Mouse (Mus musculus) MEL (cell line): ENCODE measurements at regions not wholly inside any gene's neighbourhood (a gene's known extent, or its start where the extent isn't known, plus 50 kb on each side); places are given as distances from the start of the nearest gene placed in this dataset.

Source experiments
- BHLHE40 ChIP-seq: IDR thresholded peaks from 2 replicates; pipeline ENCODE4 v1.6.1; 2012; ENCODE audit warnings: low read depth, mild to moderate bottlenecking, inconsistent platforms, low read length, improper control_type of control experiment, borderline replicate concordance
- CHD1 ChIP-seq: IDR thresholded peaks from 2 replicates; pipeline ENCODE4 v1.6.1; 2012; ENCODE audit warnings: low read depth, mild to moderate bottlenecking, inconsistent platforms, low read length, improper control_type of control experiment
- CHD2 ChIP-seq: IDR thresholded peaks from 2 replicates; pipeline ENCODE4 v1.6.1; 2011; ENCODE audit warnings: low read length, improper control_type of control experiment
- CTCF ChIP-seq, 3 experiments: IDR thresholded peaks in 2 of 3; conservative IDR thresholded peaks in 1 of 3; 2 replicates each; pipeline ENCODE4 v1.5.1; 2011 to 2012; ENCODE audit warnings: low read length in 3 of 3, low read depth in 2 of 3, mild to moderate bottlenecking in 2 of 3, improper control_type of control experiment in 1 of 3, inconsistent platforms in 1 of 3, mixed read lengths in 1 of 3, moderate library complexity in 1 of 3; ENCODE audit not compliant: control insufficient read depth in 1 of 3, insufficient read depth in 1 of 3, poor library complexity in 1 of 3, severe bottlenecking in 1 of 3
- MAFK ChIP-seq: IDR thresholded peaks from 2 replicates; pipeline ENCODE4 v1.6.1; 2011; ENCODE audit warnings: low read depth, mild to moderate bottlenecking, low read length, improper control_type of control experiment, borderline replicate concordance
- MAX ChIP-seq: IDR thresholded peaks from 2 replicates; pipeline ENCODE4 v1.6.1; 2011; ENCODE audit warnings: low read length, improper control_type of control experiment
- MAZ ChIP-seq: IDR thresholded peaks from 2 replicates; pipeline ENCODE4 v1.6.1; 2012; ENCODE audit warnings: low read depth, mild to moderate bottlenecking, inconsistent platforms, low read length, improper control_type of control experiment
- POLR2A ChIP-seq, 2 experiments: IDR thresholded peaks; 2 replicates each; pipeline ENCODE4 v1.6.1; 2011 to 2012; ENCODE audit warnings: low read length in 2 of 2, mild to moderate bottlenecking in 2 of 2, control low read depth in 1 of 2, improper control_type of control experiment in 1 of 2, low read depth in 1 of 2, moderate library complexity in 1 of 2; ENCODE audit not compliant: control insufficient read depth in 1 of 2, insufficient read depth in 1 of 2, poor library complexity in 1 of 2
- POLR2AphosphoS5 ChIP-seq: IDR thresholded peaks from 2 replicates; pipeline ENCODE4 v1.6.1; 2012; ENCODE audit warnings: low read depth, borderline replicate concordance, mild to moderate bottlenecking, inconsistent platforms, low read length, moderate library complexity, mixed read lengths
- RCOR1 ChIP-seq: IDR thresholded peaks from 2 replicates; pipeline ENCODE4 v1.6.1; 2012; ENCODE audit warnings: low read depth, mild to moderate bottlenecking, inconsistent platforms, low read length, improper control_type of control experiment
- SMC3 ChIP-seq: IDR thresholded peaks from 2 replicates; pipeline ENCODE4 v1.6.1; 2011; ENCODE audit warnings: low read depth, low read length, improper control_type of control experiment
- USF2 ChIP-seq, 2 experiments: IDR thresholded peaks; 2 replicates each; pipeline ENCODE4 v1.6.1; 2011 to 2012; ENCODE audit warnings: improper control_type of control experiment in 2 of 2, low read length in 2 of 2, borderline replicate concordance in 1 of 2, inconsistent platforms in 1 of 2, low read depth in 1 of 2, mild to moderate bottlenecking in 1 of 2; ENCODE audit not compliant: insufficient read depth in 1 of 2
- ZNF384 ChIP-seq: IDR thresholded peaks from 2 replicates; pipeline ENCODE4 v1.6.1; 2012; ENCODE audit warnings: low read depth, mild to moderate bottlenecking, inconsistent platforms, low read length, improper control_type of control experiment

- TF ChIP-seq RCOR1 (no peak), MAX (no peak), POLR2A (IDR thresholded peaks at IDR 0.05; ENCODE audit: control insufficient read depth in 1 of 2, insufficient read depth in 1 of 2, low read depth in 1 of 2, low read length in 2 of 2, poor library complexity in 1 of 2) (no peak), MAZ (no peak), BHLHE40 (no peak), CHD1 (no peak), CHD2 (no peak), ZNF384 (no peak), USF2 (IDR thresholded peaks at IDR 0.05; ENCODE audit: borderline replicate concordance in 1 of 2, insufficient read depth in 1 of 2, low read depth in 1 of 2, low read length in 2 of 2) (no peak), CTCF (IDR thresholded peaks at IDR 0.05 in 2 of 3, conservative IDR thresholded peaks at IDR 0.05 in 1 of 3; ENCODE audit: control insufficient read depth in 1 of 3, insufficient read depth in 1 of 3, low read depth in 2 of 3, low read length in 3 of 3, poor library complexity in 1 of 3, severe bottlenecking in 1 of 3) (no peak), POLR2AphosphoS5 (no peak), SMC3 (no peak), MAFK (no peak)
Observed at GRCm38 (mm10) chr6:101931768-101932167, 554.1 kb upstream of the Pdzrn3 start.
